Mouse (Mus musculus) kidney, postnatal 10 days (tissue): Measurements from ENCODE around the gene Hoxa2.

Experiments
- DNase-seq: peaks from one replicate; pipeline ENCODE4 v3.0.0; 2021; ENCODE audit warnings: mixed read lengths

Hoxa2 gene

DNA sequence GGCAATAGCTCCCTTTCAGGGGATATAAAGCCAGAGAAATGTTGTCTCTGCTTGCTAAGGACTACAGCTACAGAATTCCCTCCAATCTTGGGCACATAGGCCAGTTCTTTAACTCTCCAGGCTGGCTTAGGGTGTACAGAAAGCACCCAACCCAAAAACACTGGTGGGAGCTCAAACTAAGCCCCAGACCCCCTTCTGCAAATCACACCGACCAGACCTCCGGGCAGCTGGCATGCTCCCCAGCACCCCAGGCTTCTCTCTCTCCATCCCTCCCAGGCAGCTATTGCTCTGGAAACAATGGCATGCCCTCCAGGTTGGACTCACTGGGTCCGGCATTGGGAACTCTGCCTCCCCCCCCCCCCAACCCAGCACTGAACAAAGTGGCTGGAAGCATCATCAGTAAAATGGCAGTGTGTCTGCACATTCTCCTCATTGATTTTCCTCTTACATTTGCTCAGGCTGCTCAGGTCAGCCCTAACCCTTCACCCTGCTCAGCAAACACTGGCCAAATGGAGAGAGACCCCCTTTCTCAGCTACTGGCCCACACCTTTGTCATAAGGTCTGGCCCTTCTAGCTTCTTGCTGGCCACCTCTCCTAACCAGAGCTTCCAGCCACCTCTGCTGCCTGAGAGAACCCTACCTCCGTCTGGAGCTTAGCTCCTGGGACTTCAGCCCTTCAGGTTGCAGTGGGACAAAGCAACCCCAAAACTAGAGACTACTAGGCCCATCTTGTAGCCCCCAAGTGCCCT is 14.5 kb upstream of the Hoxa2 start:
- peak; percentile 42 for DNase-seq

DNA sequence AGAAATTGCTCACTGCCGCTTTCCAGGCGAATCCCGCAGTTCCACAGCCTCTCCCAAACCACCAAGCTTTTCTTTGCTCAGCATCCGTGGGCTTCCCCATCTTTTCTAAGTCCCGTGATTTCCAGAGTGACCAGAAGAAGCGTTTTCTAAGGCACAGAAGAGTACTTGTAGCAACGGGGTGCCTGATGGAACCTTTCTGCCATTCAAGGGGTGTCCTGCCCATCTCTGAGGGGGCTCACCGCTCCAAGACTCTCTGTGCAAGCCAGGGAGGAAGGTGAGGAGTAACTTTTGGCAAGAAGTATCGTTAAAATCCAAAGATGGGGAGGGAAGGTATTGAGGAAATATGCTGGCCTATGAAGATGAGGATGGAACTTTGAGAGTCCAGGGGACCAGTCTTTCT is 13.2 kb upstream of the Hoxa2 start:
- DNase-seq: peak; percentile 20

DNA sequence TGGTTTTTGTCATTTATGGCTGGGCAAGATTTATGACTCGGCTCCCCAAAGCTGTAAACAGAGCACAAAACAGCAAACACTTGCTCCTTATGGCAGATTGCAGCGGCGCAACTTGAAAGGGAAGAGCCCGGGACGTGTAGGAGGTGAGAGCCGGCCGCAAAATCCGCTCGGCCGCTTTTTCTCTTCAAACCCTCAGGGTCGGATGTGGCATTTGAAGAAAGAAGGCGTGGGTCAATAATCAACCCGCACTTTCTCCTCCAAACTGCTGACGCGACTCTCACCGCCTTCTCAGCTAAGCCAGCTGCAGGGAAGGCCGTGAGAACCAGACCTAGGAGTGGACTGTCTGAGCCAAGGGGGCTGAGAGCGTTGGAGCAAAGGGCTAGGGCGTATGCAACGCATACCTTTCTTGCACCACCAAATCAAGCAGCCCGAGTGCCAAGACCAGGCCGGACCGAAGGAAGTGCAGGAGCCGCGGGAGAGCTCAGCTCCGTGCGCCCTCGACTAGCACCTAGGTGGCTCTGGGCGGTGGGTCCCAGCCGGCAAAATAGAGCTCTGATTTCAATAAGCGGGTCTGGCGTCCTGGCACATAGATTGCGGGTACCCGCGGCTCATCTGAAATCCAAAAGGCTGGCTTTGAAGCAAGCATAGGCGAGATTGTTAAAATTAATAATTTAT is 12.6 kb upstream of the Hoxa2 start, which contains the start of gene 5730596B20Rik:
Gene 5730596B20Rik (plus strand): TSS at position 438 of the 675 bp plus-strand sequence.
- DNase-seq: peak; percentile 81

DNA sequence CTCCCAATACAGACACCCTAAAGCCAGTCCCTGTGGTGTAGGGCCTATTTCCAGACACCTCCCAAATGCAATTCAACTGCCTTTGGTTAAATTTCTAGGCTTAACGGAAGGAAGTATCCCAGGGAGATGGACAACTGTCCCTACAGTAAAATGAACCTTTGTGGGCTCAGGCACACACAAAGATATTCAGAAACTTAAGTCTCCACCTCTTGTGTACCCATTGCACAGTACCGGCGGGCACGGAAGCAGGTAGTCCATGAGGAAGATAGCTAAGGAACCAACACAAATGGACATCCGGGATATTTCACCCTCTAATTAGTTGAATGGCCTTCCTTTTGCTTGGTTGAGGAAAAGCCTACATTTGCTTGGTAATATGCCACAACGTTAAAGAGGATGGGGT is 11.8 kb upstream of the Hoxa2 start:
- DNase-seq: peak; percentile 34

DNA sequence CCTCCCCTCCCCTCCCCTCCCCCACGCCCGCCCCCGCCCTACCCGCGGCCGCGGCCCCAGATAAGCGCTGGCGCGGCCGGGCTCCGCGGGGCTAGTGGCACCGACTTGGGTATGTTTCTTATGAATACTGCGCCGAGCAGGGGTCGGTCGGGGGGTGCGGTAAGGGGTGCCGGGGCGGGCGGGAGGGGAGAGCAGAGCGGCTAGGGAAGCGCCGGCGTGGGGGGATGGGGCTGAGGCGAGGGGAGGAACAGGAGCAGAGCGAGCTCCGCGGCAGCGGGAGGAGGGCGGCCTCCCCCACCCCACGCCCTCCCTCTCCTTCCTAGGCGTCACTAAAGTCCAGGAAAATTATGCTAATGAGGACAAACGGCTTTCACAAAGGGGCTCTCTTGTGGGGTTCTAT is 11.2 kb upstream of the Hoxa2 start:
- peak; percentile 87 for DNase-seq

DNA sequence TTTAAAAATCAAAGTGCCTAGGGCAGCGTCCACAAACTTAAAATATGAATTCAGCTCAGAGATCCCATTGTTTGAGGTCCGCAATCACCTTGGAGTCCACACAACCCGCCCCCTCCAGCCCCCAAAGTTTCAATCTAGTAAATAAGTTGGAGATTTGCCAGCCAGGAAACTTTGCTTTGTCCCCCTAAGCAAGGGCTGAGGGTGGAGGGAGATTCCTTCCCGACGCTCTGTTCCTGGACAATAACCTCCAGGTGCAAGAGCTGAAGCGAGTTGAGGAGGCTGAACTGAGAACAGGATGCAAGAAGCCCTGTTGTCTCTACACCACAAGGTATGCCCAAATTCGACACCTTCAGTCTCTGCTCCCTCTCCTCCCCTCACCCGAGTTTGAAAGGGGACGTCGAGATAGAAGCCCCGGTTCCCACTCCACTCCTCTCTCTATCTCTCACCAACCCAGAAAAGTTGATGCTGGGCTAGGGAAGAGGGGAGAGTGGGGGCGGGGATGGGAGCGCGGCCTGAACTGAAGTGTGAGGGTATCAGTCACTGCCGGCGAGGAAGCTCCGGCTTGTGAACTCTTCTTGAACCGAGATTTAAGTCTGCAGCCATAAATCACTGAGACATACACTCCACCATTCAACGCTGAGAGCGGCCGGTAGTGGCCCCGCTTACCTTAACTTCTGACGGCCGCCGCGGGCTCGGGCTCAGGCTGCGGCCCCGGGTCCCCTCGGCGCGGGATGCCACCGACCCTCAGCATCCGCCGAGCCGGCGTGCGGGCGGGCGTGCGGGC is 10.5 kb upstream of the Hoxa2 start:
- peak; percentile 83 for DNase-seq

DNA sequence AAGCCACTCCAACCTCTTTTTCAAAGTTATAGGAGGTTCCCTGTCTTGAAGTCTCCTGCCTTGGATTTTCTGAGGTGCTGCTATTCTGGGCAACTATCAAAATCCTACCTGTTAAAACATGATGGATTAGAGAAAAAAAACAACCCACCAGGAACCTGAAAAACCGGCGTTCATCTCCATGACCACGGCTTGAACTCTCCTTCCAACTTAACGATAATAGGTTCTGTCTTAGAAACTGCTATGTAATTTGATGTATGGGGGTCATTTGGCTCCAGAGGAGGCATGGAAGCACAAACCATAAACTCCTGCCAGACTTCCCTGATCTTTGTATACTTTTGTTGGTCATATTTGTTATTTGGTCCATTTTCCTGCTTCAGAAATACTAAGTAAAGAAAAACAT is 9.0 kb upstream of the Hoxa2 start:
- DNase-seq: no peak

DNA sequence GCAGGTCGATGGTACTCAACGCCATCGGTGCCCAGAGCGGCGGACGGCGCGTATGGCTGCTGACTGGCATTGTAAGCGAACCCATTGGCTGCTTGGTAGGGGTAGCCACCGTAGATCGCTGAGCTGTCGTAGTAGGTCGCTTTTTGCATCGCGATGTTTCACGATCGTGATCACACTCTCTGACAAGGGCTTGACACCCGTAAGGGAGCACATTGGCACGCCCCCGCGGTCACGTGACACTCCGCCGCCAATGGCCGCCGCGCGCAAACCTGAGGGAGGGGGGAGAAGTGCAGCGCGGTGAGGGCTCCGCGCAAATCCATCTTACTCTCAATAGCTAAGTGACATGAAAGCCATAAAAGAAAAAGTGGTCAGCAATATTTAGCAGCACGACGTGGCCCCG is 7.9 kb upstream of the Hoxa2 start:
- DNase-seq: peak; percentile 97

DNA sequence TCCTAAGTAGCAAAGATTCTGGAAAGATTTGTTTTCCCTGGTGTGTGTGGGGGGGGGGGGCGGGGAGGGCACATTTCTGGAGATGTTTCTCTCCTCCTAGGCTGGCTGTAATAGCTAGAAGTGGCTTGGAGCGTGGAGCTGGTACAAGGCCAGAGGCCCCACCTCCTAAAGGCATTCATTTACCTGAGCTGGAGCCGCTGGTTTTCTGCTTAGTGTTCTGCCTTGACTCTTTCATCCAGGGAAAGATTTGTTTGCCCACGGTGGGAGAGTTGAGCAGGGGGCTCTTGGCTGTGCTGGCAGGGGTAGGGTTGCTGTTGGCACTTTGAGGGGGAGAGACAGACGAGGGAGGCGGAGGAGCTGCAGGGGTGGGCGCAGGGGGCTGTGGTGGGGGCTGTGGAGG is 7.3 kb upstream of the Hoxa2 start:
- DNase-seq: peak; percentile 59

DNA sequence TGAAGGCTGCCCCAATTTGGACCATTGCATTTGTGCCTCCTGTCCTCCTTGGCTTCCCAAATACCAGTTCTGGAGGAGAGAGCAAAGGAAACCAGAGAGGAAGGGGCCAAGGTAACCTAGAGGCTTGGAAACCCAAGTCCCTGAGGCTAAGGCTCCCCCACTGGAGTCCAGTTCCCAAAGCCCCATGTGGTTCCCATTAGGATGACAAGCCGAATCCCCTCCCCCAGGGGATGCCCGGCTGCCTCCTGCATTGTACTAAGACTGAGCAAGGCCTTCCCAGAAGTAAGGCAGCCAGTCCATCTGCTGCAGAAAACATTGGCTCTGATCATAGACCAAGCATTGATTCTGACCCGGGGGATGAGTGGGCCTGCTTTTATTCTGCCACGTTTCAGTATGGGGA is 6.7 kb upstream of the Hoxa2 start:
- DNase-seq: peak; percentile 66

DNA sequence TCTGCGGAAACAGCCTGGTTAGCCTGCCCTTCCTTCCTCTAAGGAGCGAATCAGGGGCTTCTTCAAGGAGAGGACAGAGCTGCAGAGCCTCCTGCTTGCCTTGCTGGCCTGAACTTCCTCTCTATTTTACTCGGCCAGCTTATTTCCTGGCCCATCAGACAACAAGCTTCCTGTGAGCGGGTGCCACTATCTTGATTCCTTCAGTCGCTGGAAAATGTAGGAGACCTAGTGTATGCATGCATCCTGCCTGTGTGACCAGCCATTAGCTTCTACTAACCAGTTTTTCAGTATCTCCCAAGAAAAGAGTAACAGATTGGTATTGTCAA is 6.2 kb upstream of the Hoxa2 start:
- no peak for DNase-seq

DNA sequence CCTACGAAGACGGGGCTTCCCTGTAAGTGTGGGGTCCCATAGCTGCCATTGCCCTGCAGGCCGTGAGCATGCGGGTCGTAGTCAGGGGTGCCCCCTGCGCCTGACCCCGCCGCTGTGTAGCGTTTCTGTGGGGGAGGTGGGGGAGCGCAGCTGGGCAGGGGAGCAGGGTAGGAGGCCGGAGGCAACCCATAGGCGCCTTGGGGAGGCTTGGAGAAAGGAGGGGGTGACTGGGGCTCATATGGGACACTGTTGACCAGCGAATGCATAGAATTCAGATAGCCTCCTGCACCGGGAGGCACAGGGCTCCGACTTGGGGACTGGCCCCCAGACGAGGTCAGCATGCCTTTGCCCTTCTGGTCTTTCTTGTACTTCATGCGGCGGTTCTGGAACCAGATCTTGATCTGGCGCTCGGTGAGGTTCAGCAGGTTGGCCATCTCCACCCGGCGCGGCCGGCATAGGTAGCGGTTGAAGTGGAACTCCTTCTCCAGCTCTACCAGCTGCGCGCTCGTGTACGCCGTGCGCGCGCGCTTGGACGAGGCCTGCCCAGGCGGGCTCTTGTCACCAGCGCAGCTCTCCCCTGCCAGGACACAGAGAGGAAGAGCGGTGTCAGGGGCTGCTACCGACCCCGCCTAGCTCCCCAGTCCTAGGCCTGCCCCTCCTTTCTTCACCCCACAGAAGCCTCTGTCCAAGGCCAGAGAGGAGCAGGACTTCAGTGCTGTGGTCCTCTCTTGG is 5.7 kb upstream of the Hoxa2 start:
- peak; percentile 74 for DNase-seq

DNA sequence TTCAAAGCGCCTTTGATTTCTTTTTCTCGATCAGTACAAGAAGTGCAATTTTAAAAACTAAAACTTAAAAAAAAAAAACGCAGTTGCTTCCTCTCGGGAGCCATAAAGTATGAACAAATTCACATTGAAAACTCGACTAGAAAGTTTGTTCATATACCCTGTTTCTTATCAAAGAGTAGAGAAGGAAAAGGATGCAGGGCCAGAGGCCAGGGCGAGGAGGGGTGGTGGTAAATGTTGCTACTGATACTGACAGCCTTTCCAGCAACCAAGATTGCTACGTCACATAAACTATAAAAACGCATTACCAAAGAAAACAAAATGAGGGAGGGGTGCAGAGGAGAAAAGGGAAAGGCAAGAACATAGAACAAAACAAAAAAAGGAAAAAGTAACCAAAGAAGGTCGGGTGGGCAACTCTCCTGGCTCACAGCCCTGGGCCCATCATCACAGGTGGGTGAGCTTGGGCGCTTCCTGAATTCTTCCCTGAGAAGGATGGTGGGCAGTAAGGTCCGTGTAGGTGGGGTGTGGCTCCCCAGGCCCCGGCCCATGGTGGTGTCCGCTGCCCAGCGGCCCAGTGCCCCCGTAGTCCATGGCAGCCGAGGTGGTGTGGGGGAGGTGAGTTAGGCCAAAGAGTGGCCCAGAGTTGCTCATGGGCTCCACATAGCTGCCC is 5.0 kb upstream of the Hoxa2 start:
- peak; percentile 43 for DNase-seq

DNA sequence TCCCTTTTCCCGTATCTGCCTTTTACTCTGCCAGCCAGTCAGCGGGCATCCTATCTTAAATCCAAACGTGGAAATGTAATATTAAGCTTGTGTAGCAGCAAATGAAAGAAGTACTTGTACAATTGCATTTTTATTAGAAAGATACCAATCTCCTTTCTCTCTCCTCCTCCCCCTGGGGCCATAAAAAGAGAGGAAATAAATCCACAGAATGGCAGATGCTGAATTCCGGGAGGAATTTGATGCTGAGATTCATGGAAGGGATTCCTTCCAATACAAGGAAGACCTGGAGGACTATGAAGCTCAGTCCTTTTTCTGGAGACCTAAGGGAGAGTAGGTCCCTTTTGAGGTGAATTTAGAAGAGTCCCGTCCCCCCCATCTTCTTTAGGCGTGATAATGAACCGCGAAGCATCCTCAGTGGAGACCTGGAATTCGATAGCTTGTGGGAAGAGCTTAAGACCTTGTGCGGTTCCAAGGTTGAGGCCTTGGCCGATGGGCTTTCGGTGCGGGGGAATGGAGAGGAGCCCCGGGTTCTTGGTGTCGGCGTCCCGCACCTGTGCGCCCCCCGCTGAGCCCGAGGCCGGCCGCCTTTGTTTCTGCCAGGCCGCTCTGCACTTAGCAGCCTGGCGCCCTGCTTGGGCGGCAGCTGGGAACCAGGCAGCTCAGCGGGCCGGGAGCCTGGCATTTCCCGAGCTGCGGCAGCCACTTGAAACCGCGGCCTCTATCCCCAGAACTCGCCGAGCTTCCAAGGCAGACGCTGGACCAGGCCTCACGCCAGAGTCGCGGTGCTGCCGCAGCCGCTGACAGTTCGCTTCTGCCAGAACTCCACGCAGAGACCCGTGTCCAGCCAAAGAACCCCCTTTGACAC is 3.8 kb upstream of the Hoxa2 start:
- DNase-seq: peak; percentile 73

DNA sequence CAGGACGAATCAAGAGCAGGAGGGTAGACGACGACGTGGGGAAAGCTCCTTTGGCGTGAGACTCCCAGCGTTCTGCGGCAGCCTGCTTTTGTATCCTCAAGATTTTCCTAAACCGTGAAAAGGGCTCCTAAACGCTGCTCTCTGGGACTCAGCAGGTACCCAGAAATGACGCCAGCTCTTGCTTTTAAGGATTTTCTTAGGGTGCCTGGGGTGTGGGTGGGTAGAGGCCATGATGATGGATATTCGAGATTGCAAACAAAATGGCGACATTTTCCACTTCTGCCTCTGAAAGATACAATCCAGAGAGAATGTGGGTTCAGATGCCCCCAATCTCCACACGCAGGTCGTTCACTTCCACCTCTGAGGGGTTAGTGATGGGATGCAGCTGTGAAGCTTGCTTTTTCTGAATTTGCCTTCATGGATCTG is 3.1 kb upstream of the Hoxa2 start:
- DNase-seq: no peak

DNA sequence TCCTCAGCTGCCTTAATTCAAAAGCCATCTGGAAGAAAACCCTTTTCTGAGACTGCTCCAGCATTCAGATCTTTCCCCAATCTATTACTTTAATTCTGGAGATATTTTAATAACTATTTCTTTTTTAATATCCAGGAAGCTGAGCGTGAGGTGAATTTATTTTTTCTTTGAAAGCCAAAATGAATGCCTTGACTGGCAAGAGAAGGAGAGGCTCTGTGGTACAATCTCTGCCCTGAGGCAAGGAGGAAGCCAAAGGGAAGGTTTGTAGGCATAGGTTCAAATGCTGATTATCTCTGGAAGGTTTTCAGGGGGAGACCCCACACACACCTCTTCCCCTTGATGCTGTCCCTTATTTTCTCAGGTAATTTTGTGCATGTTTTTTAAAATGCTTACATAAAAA is 2.5 kb upstream of the Hoxa2 start:
- DNase-seq: no peak

DNA sequence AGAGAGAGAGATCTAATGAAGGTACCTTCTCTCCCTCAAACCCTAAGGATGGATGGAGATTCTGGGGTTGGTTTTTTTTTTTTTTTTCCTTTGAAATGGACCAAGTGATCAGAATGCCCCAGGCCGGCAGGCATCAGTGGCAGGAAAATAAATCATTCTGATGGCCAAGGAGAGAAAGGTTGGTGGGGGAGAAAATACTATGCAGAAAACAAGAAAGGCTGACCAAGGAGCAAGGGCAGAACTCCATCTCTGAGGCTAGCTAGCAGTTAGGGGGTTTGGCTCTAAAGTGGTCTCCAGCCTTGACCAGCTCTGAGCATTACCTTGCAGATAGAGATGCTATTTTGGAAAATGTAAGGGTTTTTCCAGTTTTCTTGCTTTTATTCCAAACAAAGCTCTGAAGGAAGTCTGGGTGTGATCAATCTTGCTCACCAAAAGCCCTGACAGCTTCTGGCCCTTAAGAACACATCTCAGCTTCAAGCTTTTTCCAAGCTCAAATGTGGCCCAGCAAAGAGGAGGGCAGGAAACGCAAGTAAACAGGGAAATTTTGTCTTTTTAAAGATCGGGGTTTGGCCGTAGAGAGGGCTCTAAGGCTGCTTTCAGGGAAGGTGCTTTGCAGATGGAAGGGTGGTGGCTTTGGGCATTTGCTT is 1.9 kb upstream of the Hoxa2 start:
- DNase-seq: peak; percentile 38

DNA sequence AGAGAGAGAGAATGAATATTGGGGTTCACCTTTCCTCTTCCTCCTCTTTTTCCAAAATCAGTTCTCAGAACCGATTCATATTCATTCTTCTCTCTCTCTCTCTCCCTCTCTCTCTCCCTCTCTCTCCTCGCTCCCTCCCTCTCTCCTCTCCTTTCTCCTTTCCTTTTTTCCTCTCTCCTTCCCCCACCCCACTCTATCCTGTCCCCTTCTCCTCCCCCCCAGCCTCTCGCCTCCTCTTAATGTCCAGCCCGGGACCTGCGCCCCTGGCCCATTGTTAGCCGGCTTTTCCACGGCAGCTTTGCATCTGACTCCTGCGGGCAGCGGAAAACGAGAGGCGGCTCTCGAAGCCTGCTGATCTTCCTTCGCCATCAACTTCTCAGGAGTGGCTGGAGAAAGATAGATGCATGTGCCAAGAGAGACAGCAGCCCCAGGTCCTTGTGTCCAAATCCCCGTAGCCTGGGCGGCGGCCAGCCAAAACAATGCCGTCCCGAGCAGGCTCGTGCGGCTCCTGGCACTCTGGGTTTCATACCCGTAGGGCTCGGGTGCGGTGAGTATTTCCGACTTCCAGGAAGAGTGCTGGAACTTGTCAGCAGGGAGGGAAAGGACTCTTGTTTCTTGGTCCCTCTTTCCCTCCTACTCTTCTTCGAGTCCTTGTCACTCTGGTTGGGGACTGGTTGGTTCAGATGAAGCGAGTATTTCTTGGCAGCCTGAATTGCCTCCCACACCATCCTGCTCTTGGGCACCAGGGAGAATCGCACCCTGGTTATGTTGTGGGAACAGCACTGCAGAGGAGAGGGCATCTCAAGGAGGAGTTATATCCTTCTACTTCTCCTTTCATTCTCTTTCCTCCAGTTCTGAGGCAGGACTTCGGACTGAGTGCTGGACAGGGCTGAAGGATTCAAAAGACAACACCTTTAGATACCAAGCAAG is 1.1 kb upstream of the Hoxa2 start:
- peak; percentile 68 for DNase-seq

DNA sequence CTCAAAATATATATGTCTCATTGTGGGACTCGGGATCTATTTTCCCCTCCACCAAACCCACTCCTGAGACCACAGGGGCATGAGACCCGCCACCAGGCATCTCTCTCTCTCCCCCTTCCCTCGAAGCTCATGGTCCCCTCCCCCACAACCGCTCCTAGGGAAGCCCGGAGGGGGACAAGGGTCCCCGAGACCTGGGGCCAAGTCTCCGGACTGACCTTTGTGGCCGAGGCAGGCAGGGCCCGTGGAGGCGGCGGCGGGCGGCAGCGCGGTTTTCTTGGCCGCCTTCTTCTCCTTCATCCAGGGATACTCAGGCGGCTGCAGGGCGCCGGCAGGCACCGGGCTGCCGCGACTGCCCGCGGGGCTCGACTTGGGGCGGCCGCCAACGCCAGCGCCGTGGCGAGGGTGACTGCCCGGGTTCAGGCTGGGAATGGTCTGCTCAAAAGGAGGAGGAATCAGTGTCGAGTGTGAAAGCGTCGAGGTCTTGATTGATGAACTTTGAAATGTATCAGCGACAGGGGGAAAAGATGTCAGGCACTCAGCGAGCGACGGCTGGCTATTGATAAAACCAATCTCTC is 493 bp downstream of the Hoxa2 start:
- DNase-seq: peak; percentile 63
